Mouse (Mus musculus): ENCODE data around the gene Nup205.

Gene Nup205

GRCm38 (mm10) chr6:35288920-35289319 lies 111.7 kb downstream of the Nup205 start:
- DNase-seq, result peak; percentile 29

- peak; percentile 14 for DNase-seq
Measured at GRCm38 (mm10) chr6:35289676-35290075, 112.5 kb downstream of the Nup205 start.

- no peak for DNase-seq
Measured at GRCm38 (mm10) chr6:35294964-35295363, 117.7 kb downstream of the Nup205 start.

GRCm38 (mm10) chr6:35297001-35297400 lies 119.8 kb downstream of the Nup205 start:
- no peak for DNase-seq

All from embryo, embryonic 11 days (tissue).